Mouse (Mus musculus) forebrain, embryonic 11.5 days (tissue): ENCODE results near the gene Pif1. TPM values are rescaled to one million over a fixed set of nuclear protein-coding genes. Genes with fewer than 3 reads are reported as not detected.
A peak's percentile ranks its signal among the peaks of the same experiment; 100 is the strongest.

Experiments used
- ATAC-seq: fragments of 200-750 bp; cut with Nextera tagmentation; replicated peaks from 2 replicates; pipeline ENCODE4 v1.8.0; 2017; ENCODE audit warnings: moderate TSS enrichment; ENCODE audit not compliant: low FRiP score
- DNase-seq: peaks from one replicate; pipeline ENCODE4 v3.0.0-alpha.2; 2017; ENCODE audit warnings: low spot score
- H3K27ac ChIP-seq: fragments of 300-500 bp; sonication (generic); 2 replicates; pipeline ENCODE4 v1.5.1; 2014; ENCODE audit warnings: low read depth, low read length
- H3K27me3 ChIP-seq: fragments of 300-500 bp; sonication (generic); 2 replicates; pipeline ENCODE4 v1.6.1; 2014; ENCODE audit warnings: mild to moderate bottlenecking, low read length, mixed read lengths; ENCODE audit not compliant: control insufficient read depth, insufficient read depth
- H3K36me3 ChIP-seq: fragments of 300-500 bp; sonication (generic); 2 replicates; pipeline ENCODE4 v1.6.1; 2014; ENCODE audit warnings: mild to moderate bottlenecking, low read length, moderate library complexity, mixed read lengths; ENCODE audit not compliant: control insufficient read depth, insufficient read depth
- H3K4me1 ChIP-seq: fragments of 300-500 bp; sonication (generic); replicated peaks from 2 replicates; pipeline ENCODE4 v1.6.1; 2014; ENCODE audit warnings: low read length, mixed read lengths; ENCODE audit not compliant: control insufficient read depth, insufficient read depth
- H3K4me2 ChIP-seq: fragments of 300-500 bp; sonication (generic); 2 replicates; pipeline ENCODE4 v1.6.1; 2014; ENCODE audit warnings: low read depth, mild to moderate bottlenecking, low read length, moderate library complexity, mixed read lengths; ENCODE audit not compliant: severe bottlenecking
- H3K4me3 ChIP-seq: fragments of 300-500 bp; sonication (generic); 2 replicates; pipeline ENCODE4 v1.5.1; 2014; ENCODE audit warnings: low read depth, low read length
- H3K9ac ChIP-seq: fragments of 300-500 bp; sonication (generic); 2 replicates; pipeline ENCODE4 v1.6.1; 2014; ENCODE audit warnings: low read length
- H3K9me3 ChIP-seq: fragments of 300-500 bp; sonication (generic); 2 replicates; pipeline ENCODE4 v1.6.1; 2016; ENCODE audit warnings: low read length, mixed read lengths; ENCODE audit not compliant: control insufficient read depth
- WGBS: fragments of 180-500 bp; shearing (Covaris S2); extraction: QIAGEN DNeasy Blood & Tissue Kit; methylation state at CpG from one replicate; pipeline ENCODE4 v1.1.7; 2014; 5-methylcytosine and 5-hydroxymethylcytosine counted together
- polyA plus RNA-seq: library from polyadenylated mRNA; unstranded; fragments of >200 nt; fragmentation: Nextera tagmentation; extraction: Ambion mirVana; gene quantifications from 2 replicates; pipeline ENCODE4 v1.2.1, GENCODE M21; 2014

Gene Pif1
- polyA plus RNA-seq, 1 experiment from 2014 or later: 31.8 TPM

DNA sequence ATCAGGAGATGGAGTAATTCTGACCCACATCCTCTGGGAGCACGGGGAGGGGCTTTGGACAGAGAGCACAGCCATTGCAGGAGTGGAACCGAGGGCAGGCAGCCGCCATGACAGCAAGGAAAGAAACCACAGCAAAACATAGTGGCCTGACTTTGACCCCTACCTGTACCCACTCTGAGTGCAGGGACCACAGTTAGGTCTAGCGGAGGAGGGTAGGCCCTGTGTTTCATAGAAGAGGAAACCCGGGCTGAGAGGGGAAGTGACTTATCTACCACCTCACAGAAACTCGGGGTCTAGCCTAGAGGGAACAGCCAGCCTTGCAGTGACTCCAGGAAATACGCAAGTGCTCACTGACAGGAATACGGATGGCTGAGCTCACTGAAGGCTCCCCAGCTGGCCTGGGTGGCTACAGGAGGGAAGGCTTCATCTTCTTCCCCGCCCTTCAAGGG is 8.1 kb upstream of the Pif1 start:
- Histone ChIP-seq H3K4me1 (peaks cover 8% of the 10 kb centered on the region; the same call in 1 of the 2 replicates), H3K27ac (no peak overlapping the region), H3K9me3 (no peaks in the 10 kb centered on the region), H3K4me3 (peak overlapping the region; percentile 45), H3K36me3 (no peaks in the 10 kb centered on the region), H3K4me2 (peak overlapping the region; percentile 62), H3K9ac (peak overlapping the region; percentile 63; the same call in 1 of the 2 replicates), H3K27me3 (no peaks in the 10 kb centered on the region)
- WGBS: 65% methylated on average over 9 of the region's 9 CpGs
- DNase-seq: no peak
- no peak for ATAC-seq

DNA sequence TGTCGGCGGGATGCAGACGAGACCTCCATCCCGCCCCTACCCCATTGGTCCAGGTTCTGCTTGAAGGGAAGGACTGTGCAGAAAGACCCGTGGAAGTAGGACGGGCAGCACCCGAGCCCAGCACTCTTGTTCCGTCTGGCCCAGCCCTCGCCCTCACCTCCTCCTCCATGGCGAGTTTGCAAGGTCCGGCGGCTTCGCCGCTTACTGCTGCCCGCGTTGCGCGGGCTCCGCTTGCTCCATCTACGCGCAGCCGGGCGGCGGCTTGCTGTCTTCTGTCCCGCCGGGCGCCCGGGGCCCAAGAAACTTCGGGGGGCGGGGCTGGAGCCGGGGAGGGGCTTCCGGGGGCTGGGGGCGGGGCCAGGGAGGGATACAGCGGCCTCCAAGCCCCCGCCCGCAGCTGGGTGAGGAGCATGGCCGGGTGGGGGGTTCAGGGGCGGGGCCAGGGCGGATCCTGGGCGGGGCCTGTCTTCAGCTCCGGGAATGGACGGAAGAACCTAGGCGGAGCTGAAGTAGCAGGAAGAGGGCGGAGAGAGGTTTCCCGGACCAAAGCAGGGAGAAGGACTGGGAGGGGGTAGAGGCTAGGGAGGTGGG is 7.1 kb upstream of the Pif1 start, which contains the start of gene Plekho2:
Gene Plekho2, minus strand, starts transcription at position 260 of the 591 bp plus-strand sequence.
- no peaks in the 10 kb centered on the region for H3K9me3 ChIP-seq
- peak within 1 kb of the TSS; percentile 62 for H3K4me2 ChIP-seq
- ATAC-seq: peak; percentile 93
- peak; percentile 100 for DNase-seq
- H3K27me3 ChIP-seq: no peaks in the 10 kb centered on the region
- 0% methylated on average over 39 of the region's 45 CpGs for WGBS
- H3K36me3 ChIP-seq: no peaks in the 10 kb centered on the region
- peak within 1 kb of the TSS; percentile 64 for H3K27ac ChIP-seq
- peak within 1 kb of the TSS; percentile 45 for H3K4me3 ChIP-seq
- peaks cover 7% of the 10 kb centered on the region; the same call in 1 of the 2 replicates for H3K4me1 ChIP-seq
- H3K9ac ChIP-seq: peak within 1 kb of the TSS; percentile 63

DNA sequence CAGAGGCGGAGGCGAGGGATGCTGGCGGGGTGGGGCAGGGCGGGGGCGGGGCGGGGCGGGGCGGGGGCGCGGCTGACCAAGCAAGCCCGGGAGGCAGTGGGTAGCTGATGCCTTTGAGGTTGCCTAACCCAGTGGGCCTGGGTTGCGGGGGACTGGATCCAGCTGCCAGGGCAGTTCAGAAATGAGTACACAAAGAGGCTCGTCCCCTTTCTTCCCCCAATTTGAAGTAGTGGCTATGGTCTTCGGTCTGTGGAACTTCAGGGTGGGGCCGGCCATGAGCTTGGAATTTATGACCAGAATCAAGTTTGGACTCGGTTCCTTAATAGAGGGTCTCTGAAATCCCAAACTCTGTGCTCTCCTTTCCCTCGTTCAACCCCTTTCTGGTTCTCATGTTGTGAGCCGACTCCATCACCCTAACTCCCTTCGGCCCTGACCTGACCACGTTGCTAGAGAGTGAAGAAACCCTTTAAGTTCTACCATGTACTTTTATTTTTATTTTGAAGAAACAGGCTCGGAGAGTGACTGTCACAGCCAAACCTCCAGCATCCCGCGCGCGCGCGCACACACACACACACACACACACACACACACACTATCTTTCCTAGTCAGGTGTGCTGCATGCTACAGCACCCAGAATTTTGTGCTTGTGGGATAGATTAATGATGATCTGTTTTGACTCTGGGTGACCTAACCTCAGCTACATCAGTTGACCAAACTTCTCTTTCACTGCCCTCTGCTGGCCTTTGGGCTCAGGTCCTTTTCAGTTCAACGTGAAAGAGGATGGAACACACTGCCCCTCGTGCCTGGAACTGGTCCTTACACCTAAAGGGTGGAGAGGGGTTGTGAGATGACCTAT is 6.3 kb upstream of the Pif1 start:
- Histone ChIP-seq H3K9me3 (no peaks in the 10 kb centered on the region), H3K27ac (peak overlapping the region; percentile 64), H3K27me3 (no peaks in the 10 kb centered on the region), H3K4me3 (peak overlapping the region; percentile 45), H3K4me1 (peaks cover 7% of the 10 kb centered on the region; the same call in 1 of the 2 replicates), H3K4me2 (peak overlapping the region; percentile 62), H3K36me3 (no peaks in the 10 kb centered on the region), H3K9ac (peak overlapping the region; percentile 44)
- DNase-seq: peak; percentile 85
- WGBS: 9% methylated on average over 27 of the region's 29 CpGs
- peak; percentile 87 for ATAC-seq

DNA sequence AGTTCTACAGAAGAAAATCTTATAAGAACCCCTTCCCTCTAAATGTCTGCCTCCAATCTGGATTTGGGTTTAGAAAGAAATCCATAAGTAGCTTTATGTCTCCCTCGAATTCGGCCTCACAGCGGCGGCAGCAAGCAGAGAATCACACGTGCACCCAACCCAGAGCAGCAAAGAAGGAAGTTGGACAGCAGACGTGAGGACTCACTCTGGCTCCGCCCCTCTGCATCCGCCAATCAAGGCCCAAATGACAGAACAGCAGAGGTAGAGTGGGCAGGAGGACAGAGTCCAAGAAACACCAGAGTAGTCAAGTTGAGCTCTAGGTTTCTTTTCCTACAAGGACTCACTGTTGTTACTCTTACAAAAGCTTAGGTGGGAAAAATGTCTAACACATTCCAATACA is 3.9 kb upstream of the Pif1 start:
- Histone ChIP-seq H3K27ac (no peak overlapping the region), H3K9ac (no peak overlapping the region), H3K4me3 (no peak overlapping the region), H3K4me1 (peaks cover 7% of the 10 kb centered on the region; the same call in 1 of the 2 replicates), H3K27me3 (no peaks in the 10 kb centered on the region), H3K36me3 (no peaks in the 10 kb centered on the region), H3K4me2 (no peak overlapping the region), H3K9me3 (no peaks in the 10 kb centered on the region)
- ATAC-seq (no peak), DNase-seq (no peak)
- WGBS: 33% methylated on average over 8 of the region's 8 CpGs

DNA sequence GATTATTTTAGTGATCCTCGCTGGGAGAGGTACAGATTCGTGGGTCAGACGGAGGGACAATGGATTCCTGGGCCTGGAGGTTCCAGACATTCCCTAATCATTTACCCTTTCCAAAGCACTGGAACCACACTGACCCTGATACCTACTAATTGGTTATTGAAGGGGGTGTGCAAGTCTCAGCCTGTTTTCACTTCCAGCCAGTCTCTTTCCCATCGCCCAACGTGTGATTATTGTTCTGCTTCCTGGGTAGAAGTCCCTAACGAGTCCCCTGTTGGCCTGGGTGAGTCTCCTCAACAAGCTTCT is 261 bp downstream of the Pif1 start:
- ATAC-seq: no peak
- peak overlapping the region; percentile 66; the same call in 1 of the 2 replicates for H3K27ac ChIP-seq
- no peaks in the 10 kb centered on the region; the same call in 1 of the 2 replicates for H3K36me3 ChIP-seq
- H3K27me3 ChIP-seq: no peaks in the 10 kb centered on the region
- peak overlapping the region; percentile 74 for H3K4me3 ChIP-seq
- H3K9me3 ChIP-seq: no peaks in the 10 kb centered on the region
- H3K4me2 ChIP-seq: peak overlapping the region; percentile 96
- no peak for DNase-seq
- peak overlapping the region; percentile 77 for H3K9ac ChIP-seq
- H3K4me1 ChIP-seq: peaks cover 10% of the 10 kb centered on the region
- WGBS: 0% methylated on average over 6 of the region's 6 CpGs

DNA sequence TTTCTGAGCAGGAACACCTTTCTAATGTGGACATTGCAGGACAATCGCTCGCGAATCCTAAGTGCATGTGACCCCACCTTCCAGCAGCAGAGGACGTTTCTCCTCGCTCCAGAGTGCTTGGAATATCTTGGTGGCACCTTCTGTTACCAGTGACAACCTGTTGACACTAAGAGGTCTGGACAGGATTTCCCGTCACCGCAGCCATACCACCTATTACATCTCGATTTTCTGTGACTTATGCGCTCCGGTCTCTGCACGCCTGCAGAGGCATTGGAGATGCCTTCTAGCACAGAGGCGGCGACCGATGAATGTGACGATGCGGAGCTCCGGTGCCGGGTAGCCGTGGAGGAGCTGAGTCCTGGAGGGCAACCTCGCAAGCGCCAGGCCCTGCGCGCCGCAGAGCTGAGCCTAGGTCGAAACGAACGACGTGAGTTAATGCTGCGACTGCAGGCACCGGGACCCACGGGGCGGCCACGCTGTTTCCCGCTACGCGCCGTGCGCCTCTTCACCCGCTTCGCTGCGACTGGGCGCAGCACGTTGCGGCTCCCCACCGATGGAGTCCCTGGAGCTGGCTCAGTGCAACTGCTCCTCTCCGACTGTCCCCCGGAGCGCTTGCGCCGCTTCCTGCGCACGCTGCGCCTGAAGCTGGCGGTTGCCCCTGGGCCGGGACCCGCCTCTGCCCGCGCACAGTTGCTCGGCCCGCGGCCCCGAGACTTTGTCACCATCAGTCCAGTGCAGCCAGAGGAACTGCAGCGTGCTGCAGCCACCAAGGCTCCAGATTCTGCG is 806 bp downstream of the Pif1 start:
- no peaks in the 10 kb centered on the region for H3K27me3 ChIP-seq
- ATAC-seq (no peak), DNase-seq (peak; percentile 67)
- peaks cover 1% of the 10 kb centered on the region; the same call in 1 of the 2 replicates for H3K36me3 ChIP-seq
- no peak overlapping the region for H3K27ac ChIP-seq
- H3K4me3 ChIP-seq: peak overlapping the region; percentile 74
- peak overlapping the region; percentile 77 for H3K9ac ChIP-seq
- H3K9me3 ChIP-seq: no peaks in the 10 kb centered on the region
- under 1% methylated on average over 64 of the region's 64 CpGs for WGBS
- peaks cover 10% of the 10 kb centered on the region for H3K4me1 ChIP-seq
- peak overlapping the region; percentile 96 for H3K4me2 ChIP-seq

DNA sequence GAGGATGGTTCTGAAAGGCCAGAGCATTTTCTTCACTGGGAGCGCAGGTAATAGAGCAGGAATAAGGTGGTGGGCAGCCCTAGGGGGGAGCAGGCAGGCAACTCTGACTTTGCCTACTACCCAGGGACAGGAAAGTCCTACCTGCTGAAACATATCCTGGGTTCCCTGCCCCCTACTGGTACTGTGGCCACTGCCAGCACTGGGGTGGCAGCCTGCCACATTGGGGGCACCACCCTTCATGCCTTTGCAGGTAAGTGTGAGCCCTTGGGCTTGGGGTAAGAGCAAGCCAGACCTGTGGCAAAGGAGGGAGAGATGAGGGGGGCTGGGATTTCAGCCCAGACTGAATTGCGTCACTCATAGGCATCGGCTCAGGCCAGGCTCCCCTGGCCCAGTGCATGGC is 2.1 kb downstream of the Pif1 start:
- H3K9ac ChIP-seq: peak overlapping the region; percentile 77; the same call in 1 of the 2 replicates
- no peaks in the 10 kb centered on the region for H3K27me3 ChIP-seq
- 89% methylated on average over 3 of the region's 3 CpGs for WGBS
- H3K27ac ChIP-seq: no peak overlapping the region
- peak overlapping the region; percentile 74 for H3K4me3 ChIP-seq
- DNase-seq (no peak), ATAC-seq (no peak)
- H3K4me1 ChIP-seq: peaks cover 10% of the 10 kb centered on the region
- H3K9me3 ChIP-seq: no peaks in the 10 kb centered on the region
- H3K4me2 ChIP-seq: peak overlapping the region; percentile 96
- H3K36me3 ChIP-seq: peaks cover 11% of the 10 kb centered on the region

DNA sequence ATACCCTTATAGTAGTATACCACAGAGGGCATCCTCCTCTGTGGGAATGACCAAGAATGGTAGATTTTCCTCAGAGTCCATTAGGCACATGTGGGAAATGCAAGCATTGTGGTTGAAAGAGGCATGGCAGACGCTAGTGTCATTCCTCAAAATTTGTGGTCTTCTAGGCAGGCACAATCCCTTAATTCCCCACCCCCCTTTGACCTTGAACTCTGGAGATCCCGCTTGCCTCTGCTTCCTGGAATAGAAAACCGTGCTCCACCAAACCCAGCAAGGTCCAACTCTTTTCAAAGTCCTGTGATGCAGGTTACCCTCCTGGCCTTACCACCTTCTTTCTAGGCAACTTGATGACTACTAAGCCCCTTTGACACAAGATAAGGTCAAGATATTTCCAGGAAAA is 5.8 kb downstream of the Pif1 start:
- H3K9me3 ChIP-seq: no peaks in the 10 kb centered on the region
- ATAC-seq (no peak), DNase-seq (no peak)
- H3K27me3 ChIP-seq: no peaks in the 10 kb centered on the region
- H3K9ac ChIP-seq: no peak overlapping the region
- peaks cover 10% of the 10 kb centered on the region for H3K4me1 ChIP-seq
- no peak overlapping the region for H3K27ac ChIP-seq
- WGBS: 90% methylated on average over 3 of the region's 3 CpGs
- no peak overlapping the region for H3K4me3 ChIP-seq
- H3K36me3 ChIP-seq: peaks cover 11% of the 10 kb centered on the region
- no peak overlapping the region for H3K4me2 ChIP-seq
